Mouse (Mus musculus) embryonic facial prominence, embryonic 11.5 days (tissue): Measurements from ENCODE around the gene Trp73. TPM values are rescaled to one million over a fixed set of nuclear protein-coding genes. Genes with fewer than 3 reads are reported as not detected.
A peak's percentile ranks its signal among the peaks of the same experiment; 100 is the strongest.

Experiments used
- ATAC-seq: fragments of 200-750 bp; cut with Nextera tagmentation; replicated peaks from 2 replicates; pipeline ENCODE4 v1.8.0; 2017; ENCODE audit warnings: low read depth; ENCODE audit not compliant: insufficient number of reproducible peaks, low FRiP score, low TSS enrichment
- DNase-seq: peaks from one replicate; pipeline ENCODE4 v3.0.0-alpha.2; 2015; ENCODE audit warnings: low spot score
- H3K27ac ChIP-seq: fragments of 300-500 bp; sonication (generic); replicated peaks from 2 replicates; pipeline ENCODE4 v1.5.1; 2014; ENCODE audit warnings: mild to moderate bottlenecking, low read depth, low read length, control low read depth
- H3K27me3 ChIP-seq: fragments of 300-500 bp; sonication (generic); 2 replicates; pipeline ENCODE4 v1.6.1; 2014; ENCODE audit warnings: mild to moderate bottlenecking, low read length, moderate library complexity, mixed read lengths; ENCODE audit not compliant: control insufficient read depth, insufficient read depth
- H3K36me3 ChIP-seq: fragments of 300-500 bp; sonication (generic); replicated peaks from 2 replicates; pipeline ENCODE4 v1.6.1; 2014; ENCODE audit warnings: low read depth, mild to moderate bottlenecking, low read length, moderate library complexity, mixed read lengths; ENCODE audit not compliant: control insufficient read depth, insufficient read depth
- H3K4me1 ChIP-seq: fragments of 300-500 bp; sonication (generic); 2 replicates; pipeline ENCODE4 v1.6.1; 2014; ENCODE audit warnings: low read length, mixed read lengths; ENCODE audit not compliant: control insufficient read depth, insufficient read depth
- H3K4me2 ChIP-seq: fragments of 300-500 bp; sonication (generic); 2 replicates; pipeline ENCODE4 v1.6.1; 2014; ENCODE audit warnings: low read depth, mild to moderate bottlenecking, control low read depth, low read length, moderate library complexity
- H3K4me3 ChIP-seq: fragments of 300-500 bp; sonication (generic); 2 replicates; pipeline ENCODE4 v1.5.1; 2014; ENCODE audit warnings: low read depth, low read length, control low read depth
- H3K9ac ChIP-seq: fragments of 300-500 bp; sonication (generic); replicated peaks from 2 replicates; pipeline ENCODE4 v1.6.1; 2014; ENCODE audit warnings: mild to moderate bottlenecking, control low read depth, low read length
- H3K9me3 ChIP-seq: fragments of 300-500 bp; sonication (generic); replicated peaks from 2 replicates; pipeline ENCODE4 v1.6.1; 2016; ENCODE audit warnings: mild to moderate bottlenecking, low read length, inconsistent platforms, mixed read lengths; ENCODE audit not compliant: control insufficient read depth
- WGBS: fragments of 180-500 bp; shearing (Covaris S2); extraction: QIAGEN DNeasy Blood & Tissue Kit; methylation state at CpG from one replicate; pipeline ENCODE4 v1.1.7; 2014; 5-methylcytosine and 5-hydroxymethylcytosine counted together
- polyA plus RNA-seq: library from polyadenylated mRNA; unstranded; fragments of >200 nt; fragmentation: Nextera tagmentation; extraction: Ambion mirVana; gene quantifications from 2 replicates; pipeline ENCODE4 v1.2.1, GENCODE M21; 2014

The Trp73 gene
- polyA plus RNA-seq, 1 experiment from 2014 or later: 0.84 TPM

- DNase-seq: peak; percentile 93
- WGBS: 15% methylated on average over 6 of the region's 6 CpGs
- H3K36me3 ChIP-seq: peaks cover 2% of the 10 kb centered on the region
- H3K9ac ChIP-seq: no peak overlapping the region
- no peaks in the 10 kb centered on the region for H3K4me1 ChIP-seq
- H3K27me3 ChIP-seq: no peaks in the 10 kb centered on the region
- no peak overlapping the region for H3K4me3 ChIP-seq
- H3K9me3 ChIP-seq: no peaks in the 10 kb centered on the region
- no peak overlapping the region for H3K27ac ChIP-seq
- peak; percentile 18; the same call in 1 of the 2 replicates for ATAC-seq
- H3K4me2 ChIP-seq: no peak overlapping the region; the same call in 1 of the 2 replicates
These were observed 19.0 kb upstream of the Trp73 start for GRCm38 (mm10) chr4:154159002-154159401.

GRCm38 (mm10) chr4:154157970-154158662, 18.1 kb upstream of the Trp73 start:
- ATAC-seq (no peak), DNase-seq (no peak)
- whole genome bisulfite sequencing: 91% methylated on average over 14 of the region's 14 CpGs
- H3K9ac ChIP-seq: no peak overlapping the region
- H3K9me3 ChIP-seq: no peaks in the 10 kb centered on the region
- no peaks in the 10 kb centered on the region for H3K4me1 ChIP-seq
- H3K27me3 ChIP-seq: no peaks in the 10 kb centered on the region
- peaks cover 2% of the 10 kb centered on the region for H3K36me3 ChIP-seq
- no peak overlapping the region for H3K4me2 ChIP-seq
- H3K27ac ChIP-seq: no peak overlapping the region
- no peak overlapping the region for H3K4me3 ChIP-seq

GRCm38 (mm10) chr4:154156050-154156449, 16.0 kb upstream of the Trp73 start:
- H3K27ac ChIP-seq: no peak overlapping the region
- H3K36me3 ChIP-seq: peaks cover 2% of the 10 kb centered on the region
- H3K4me2 ChIP-seq: no peak overlapping the region
- ATAC-seq (no peak), DNase-seq (no peak)
- no peak overlapping the region for H3K4me3 ChIP-seq
- H3K27me3 ChIP-seq: no peaks in the 10 kb centered on the region
- no peaks in the 10 kb centered on the region for H3K4me1 ChIP-seq
- 81% methylated on average over 7 of the region's 7 CpGs for WGBS
- no peak overlapping the region for H3K9ac ChIP-seq
- no peaks in the 10 kb centered on the region for H3K9me3 ChIP-seq

GRCm38 (mm10) chr4:154154104-154154503, 14.1 kb upstream of the Trp73 start:
- Histone ChIP-seq H3K27ac (no peak overlapping the region), H3K9ac (no peak overlapping the region), H3K4me1 (no peaks in the 10 kb centered on the region), H3K9me3 (no peaks in the 10 kb centered on the region), H3K36me3 (peaks cover 2% of the 10 kb centered on the region), H3K4me2 (no peak overlapping the region), H3K27me3 (no peaks in the 10 kb centered on the region), H3K4me3 (no peak overlapping the region)
- 66% methylated on average over 11 of the region's 11 CpGs for WGBS
- DNase-seq (no peak), ATAC-seq (no peak)

- DNase-seq: no peak
- Histone ChIP-seq H3K27me3 (peaks cover 5% of the 10 kb centered on the region), H3K36me3 (peaks cover 2% of the 10 kb centered on the region), H3K4me1 (no peaks in the 10 kb centered on the region), H3K4me3 (no peak overlapping the region), H3K4me2 (no peak overlapping the region), H3K9me3 (no peaks in the 10 kb centered on the region), H3K27ac (no peak overlapping the region), H3K9ac (no peak overlapping the region)
- WGBS: 82% methylated on average over 10 of the region's 10 CpGs
- no peak for ATAC-seq
These were observed 6.3 kb upstream of the Trp73 start for GRCm38 (mm10) chr4:154146342-154146741.

- Histone ChIP-seq H3K4me1 (peaks cover 6% of the 10 kb centered on the region), H3K27ac (no peak overlapping the region), H3K9me3 (no peaks in the 10 kb centered on the region), H3K4me2 (no peak overlapping the region), H3K4me3 (no peak overlapping the region), H3K27me3 (peaks cover 20% of the 10 kb centered on the region), H3K9ac (no peak overlapping the region), H3K36me3 (peaks cover 2% of the 10 kb centered on the region)
- DNase-seq: no peak
- WGBS: 78% methylated on average over 3 of the region's 3 CpGs
- no peak for ATAC-seq
These were observed 4.7 kb upstream of the Trp73 start for GRCm38 (mm10) chr4:154144712-154145111.

- ATAC-seq (peak; percentile 88), DNase-seq (peak; percentile 96)
- no peaks in the 10 kb centered on the region for H3K9me3 ChIP-seq
- peak within 1 kb of the TSS; percentile 60 for H3K4me3 ChIP-seq
- H3K27me3 ChIP-seq: peaks cover 42% of the 10 kb centered on the region
- H3K27ac ChIP-seq: no peak within 1 kb of the TSS
- H3K9ac ChIP-seq: peak within 1 kb of the TSS; percentile 83
- H3K4me1 ChIP-seq: peaks cover 10% of the 10 kb centered on the region
- WGBS: 5% methylated on average over 48 of the region's 49 CpGs
- H3K36me3 ChIP-seq: no peaks in the 10 kb centered on the region; the same call in 1 of the 2 replicates
- peak within 1 kb of the TSS; percentile 79 for H3K4me2 ChIP-seq
These were observed 2.4 kb upstream of the Trp73 start, which contains the start of gene Wrap73 for GRCm38 (mm10) chr4:154142211-154143040. Wrap73 (plus strand) TSS chr4:154142372.
